Mouse (Mus musculus): ENCODE measurements around the gene Scrg1. TPM values are rescaled to one million over a fixed set of nuclear protein-coding genes. Genes with fewer than 3 reads are reported as not detected.

Scrg1 gene
- total RNA-seq, 2 experiments from 2014 or later: 2.2 to 16.7 TPM

GRCm38 (mm10) chr8:57451896-57452295 is 3.8 kb upstream of the Scrg1 start:
- no peak for ATAC-seq (ENCODE audit: poor library complexity, severe bottlenecking)

DNA sequence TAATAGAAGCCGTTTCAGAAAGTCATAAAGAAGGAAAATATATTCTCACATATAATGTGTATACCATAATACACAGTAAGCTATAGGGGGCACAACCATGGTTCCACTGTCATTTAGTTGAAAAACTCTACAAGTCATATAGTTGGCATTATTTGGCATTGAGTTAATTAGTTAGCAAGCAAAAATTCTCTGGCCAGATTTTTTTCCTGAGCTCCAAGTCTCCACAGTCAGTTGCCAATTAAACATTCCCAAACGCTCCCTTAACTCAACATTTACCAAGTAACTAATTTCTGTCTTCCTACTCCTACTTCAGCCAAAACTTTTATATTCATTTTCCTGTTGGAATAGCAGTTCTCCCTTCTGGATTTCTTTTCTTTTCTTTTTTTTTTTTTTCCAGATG is 2.4 kb upstream of the Scrg1 start:
- no peak for ATAC-seq (ENCODE audit: poor library complexity, severe bottlenecking)

DNA sequence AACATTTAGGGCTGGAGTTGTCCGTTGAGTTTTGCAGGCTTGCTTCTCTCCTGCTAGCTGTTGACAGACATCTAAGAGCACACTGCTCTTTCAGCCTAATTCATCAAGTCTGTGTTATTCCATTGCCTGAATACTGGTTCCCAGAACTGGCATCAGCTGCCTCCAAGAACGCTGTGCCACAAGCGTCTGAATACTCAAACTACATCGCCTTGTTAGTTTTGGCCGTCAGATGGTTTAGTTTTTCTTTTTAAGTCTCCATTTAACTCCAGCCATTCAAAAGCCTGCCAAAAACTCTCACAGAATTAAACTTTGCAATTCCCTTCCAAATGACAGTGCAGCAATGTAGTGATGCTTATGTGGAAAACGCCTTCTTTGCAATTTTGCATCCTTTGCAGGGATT is 1.4 kb downstream of the Scrg1 start:
- no peak for ATAC-seq (ENCODE audit: poor library complexity, severe bottlenecking)

DNA sequence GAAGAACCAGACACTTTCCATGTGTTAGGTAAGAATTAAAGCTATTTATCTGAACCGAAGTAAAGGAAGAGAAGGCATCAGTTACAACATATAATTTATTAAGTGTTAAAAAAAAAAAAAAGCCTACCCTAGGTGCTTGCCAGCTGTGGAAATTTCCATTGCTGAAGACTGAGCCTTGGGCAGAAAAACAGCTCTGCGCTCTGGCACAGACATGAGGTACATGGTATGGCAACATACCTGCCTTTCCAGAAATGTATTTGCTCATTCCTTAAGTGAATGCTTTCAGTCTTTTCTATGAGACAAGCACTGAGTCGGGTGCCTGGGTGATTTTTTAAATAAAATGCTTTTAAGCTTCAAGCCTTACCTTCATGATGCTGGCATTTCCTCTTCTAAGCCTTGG is 2.2 kb downstream of the Scrg1 start:
- no peak for ATAC-seq (ENCODE audit: poor library complexity, severe bottlenecking)

GRCm38 (mm10) chr8:57462839-57463238 is 7.1 kb downstream of the Scrg1 start:
- peak; percentile 99 for ATAC-seq (ENCODE audit: poor library complexity, severe bottlenecking)

DNA sequence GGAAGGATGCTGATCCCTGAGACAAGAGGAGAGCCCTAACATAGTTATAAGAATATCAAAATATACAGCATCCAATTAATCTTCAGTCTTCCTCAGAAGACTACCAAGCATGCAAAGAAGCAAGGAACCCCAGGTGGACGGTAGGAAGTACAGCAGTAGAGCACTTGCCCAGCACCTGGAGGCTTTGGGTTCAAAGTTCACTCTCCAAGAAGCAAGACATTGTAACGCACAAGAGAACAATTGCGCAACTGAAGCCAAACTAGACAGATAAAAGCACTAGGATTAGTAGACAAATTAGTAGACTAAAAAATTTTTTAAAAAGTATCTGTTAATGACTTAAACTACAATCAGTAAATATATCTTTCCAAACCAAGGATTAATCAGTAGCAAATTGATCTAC is 8.0 kb downstream of the Scrg1 start:
- no peak for ATAC-seq (ENCODE audit: poor library complexity, severe bottlenecking)

DNA sequence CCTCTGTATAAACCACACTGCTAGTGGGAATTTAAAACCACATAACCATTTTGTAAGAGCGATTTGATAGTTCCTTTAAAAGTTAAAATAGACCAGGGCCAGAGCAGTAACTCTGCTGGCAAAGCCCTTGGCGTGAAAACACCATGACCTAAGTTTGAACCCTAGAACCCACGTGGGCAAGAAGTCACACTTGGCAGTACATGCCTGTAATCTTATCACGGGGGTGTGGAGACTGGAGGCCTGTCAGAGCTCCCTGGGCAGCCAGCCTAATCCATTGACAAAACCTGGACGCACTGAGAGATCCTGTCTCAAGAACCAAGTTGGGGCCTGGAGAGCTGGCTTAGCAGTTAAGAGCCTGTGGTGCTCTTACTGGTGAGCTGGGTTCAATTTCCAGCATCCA is 12.9 kb downstream of the Scrg1 start:
- peak; percentile 90 for ATAC-seq (ENCODE audit: poor library complexity, severe bottlenecking)

- no peak for ATAC-seq (ENCODE audit: poor library complexity, severe bottlenecking)
Observed at GRCm38 (mm10) chr8:57470863-57471262, 15.1 kb downstream of the Scrg1 start.

DNA sequence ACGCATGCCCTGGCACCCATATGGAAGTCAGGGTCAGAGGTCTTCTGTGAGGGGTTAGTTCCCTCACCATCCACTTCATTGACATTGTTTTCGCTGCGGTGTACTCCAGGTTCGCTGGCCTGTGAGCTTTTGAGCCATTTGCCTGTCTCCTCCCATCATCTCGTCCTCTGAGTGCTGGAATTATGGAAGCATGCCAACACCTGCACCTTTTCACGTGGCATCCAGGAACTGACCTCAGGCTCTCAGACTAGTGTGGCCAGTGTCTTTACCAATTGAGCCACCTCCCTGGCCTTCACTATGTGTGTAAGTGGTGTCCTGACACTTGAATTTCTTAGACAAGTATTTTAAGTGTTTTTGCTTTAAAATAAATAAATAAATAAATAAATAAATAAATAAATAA is 18.0 kb downstream of the Scrg1 start:
- ATAC-seq (ENCODE audit: poor library complexity, severe bottlenecking): no peak

DNA sequence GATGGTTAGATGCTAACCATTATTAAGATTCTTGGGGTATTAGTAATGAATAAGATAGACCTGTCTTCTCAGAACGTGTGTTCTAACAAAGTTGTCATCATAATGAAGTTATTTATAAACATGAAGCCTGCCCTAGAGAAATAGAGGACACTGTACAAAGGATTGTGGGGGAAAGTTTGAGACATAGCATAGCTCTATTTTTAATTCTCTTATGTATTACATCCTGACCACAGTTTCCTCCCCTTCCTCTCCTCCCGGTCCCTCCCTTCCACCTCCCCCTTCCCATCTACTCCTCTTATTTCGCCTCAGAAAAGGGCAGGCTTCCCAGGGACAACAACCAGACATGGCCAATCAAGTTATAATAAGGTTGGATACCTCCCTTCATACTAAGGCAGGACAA is 22.7 kb downstream of the Scrg1 start:
- no peak for ATAC-seq (ENCODE audit: poor library complexity, severe bottlenecking)

GRCm38 (mm10) chr8:57479700-57480099 is 24.0 kb downstream of the Scrg1 start:
- peak; percentile 87 for ATAC-seq (ENCODE audit: poor library complexity, severe bottlenecking)

DNA sequence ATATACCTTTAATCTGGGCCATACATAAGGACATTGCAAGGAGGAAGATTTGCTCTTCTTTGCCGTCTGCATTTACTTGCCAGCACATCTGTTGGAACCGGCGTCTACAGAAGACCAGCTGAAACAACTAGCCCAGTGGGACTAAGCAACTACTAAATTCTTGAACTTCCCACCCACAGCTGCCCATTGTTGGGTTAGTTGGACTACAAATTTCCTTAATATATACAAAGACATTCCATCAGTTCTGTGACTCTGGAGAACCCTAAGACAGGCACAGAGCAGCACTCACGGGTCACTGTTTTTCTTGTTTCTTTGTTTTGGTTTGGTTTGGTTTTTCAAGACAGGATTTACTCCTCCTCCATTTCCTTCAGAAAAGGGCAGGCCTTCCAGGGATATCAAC is 24.9 kb downstream of the Scrg1 start:
- ATAC-seq (ENCODE audit: poor library complexity, severe bottlenecking): no peak

DNA sequence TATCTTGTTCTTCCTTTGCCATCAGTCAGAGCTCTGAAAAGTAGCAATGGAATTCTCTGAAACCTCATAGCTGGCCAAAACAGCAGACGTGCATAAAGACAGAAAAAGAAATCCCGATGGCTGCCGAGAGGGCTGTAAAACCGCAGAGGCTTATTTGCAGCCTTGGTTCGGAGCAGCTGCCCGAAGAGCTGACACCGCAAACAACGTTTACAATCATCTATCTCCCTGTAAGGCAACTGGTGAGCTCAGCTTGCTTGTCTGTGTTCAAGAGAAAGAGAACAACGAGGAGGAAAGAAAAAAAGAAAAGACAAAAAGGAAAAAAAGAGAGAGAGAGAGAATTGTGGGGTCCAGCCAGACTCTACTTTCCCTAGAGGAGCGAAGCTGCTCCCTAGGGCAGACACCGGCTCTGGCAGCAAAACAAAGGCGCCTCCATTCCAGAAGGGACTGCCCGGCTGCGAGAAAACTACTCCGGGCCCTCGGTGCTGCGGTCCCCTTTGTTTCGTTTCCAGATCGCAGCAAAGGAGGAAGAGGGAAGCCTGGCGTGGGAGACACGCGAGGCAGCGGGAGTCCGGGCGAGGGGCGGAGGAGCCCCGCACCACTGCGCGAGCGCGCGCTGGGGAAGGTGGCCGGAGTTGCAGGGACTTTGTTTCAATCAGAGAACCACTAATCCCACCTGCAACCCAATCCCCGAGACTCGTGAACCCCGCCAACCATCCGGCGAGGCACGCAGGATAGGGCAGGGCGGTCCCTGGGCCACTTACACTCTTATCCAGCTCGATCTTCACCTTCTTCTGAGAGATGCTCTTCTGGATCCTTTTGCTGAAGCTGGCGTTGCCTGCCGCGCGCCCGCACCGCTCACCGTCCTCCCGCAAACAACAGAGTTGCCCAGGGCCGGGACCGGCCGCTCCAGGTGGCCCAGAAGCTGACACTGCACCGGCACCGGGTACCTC is 31.0 kb downstream of the Scrg1 start:
- peak; percentile 49 for ATAC-seq (ENCODE audit: poor library complexity, severe bottlenecking)

- ATAC-seq (ENCODE audit: poor library complexity, severe bottlenecking): peak; percentile 92
Observed at GRCm38 (mm10) chr8:57487441-57488155, 31.9 kb downstream of the Scrg1 start, which contains the start of gene Sap30. Gene Sap30, minus strand, starts transcription at chr8:57487860.

DNA sequence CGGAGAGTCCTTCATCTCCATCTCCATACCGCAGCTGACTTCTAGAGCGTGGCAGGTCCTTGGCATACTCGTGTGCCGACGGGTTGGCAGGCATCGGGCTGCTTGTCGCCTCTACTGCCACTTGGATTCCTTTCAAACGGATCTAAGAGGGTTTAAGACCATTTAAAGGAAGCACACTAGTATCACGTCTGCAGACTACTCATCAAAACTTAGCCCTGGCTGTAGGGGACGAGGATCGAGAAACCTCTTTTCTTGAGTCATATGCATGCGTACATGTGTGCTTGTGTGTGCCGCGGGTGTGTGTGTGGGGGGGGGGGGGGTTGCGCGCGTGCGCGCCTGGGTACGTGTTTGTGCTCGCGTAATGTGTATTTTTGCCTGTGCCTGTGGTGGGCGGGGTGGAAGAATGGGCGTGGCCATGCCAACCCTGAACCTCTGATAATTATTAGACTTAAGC is 32.6 kb downstream of the Scrg1 start:
- peak; percentile 39 for ATAC-seq (ENCODE audit: poor library complexity, severe bottlenecking)

DNA sequence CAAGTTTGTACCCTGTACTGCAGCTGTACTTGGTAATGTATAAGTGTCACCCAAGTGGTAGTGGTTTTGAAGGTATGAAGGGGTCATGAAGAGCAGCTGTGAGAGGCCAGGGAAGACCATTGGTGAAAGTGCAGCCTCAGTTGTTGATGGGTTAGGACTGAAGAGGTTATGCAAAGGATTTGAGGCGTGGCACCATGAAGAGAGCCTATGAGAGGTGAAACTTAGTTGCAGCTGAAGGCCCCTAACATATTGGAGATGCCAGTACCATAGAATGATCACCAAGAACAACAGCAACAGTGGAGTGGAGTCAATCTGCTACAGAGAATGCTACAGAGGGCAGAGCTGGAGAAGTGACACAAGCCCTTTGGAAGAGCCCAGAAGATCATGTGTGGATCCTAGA is 33.6 kb downstream of the Scrg1 start:
- no peak for ATAC-seq (ENCODE audit: poor library complexity, severe bottlenecking)

DNA sequence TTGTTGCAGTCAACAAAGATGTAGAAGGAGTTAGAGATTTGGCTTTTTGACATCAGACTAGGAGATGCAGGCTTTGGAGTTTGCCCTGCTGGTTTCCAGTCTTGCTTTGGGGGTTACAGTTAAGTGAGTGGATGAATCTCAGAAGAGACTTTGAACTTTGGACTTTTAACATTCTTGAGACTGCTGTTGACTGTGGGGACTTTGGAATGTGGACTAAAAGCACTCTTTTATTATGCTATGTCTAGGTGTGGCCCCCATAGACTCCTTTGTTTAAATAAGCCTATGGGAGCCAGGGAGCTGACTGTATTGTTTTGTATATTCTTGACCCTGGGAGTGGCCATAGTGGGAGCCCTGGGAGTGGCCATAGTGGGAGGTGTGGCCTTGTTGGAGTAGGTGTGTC is 34.2 kb downstream of the Scrg1 start:
- ATAC-seq (ENCODE audit: poor library complexity, severe bottlenecking): no peak

DNA sequence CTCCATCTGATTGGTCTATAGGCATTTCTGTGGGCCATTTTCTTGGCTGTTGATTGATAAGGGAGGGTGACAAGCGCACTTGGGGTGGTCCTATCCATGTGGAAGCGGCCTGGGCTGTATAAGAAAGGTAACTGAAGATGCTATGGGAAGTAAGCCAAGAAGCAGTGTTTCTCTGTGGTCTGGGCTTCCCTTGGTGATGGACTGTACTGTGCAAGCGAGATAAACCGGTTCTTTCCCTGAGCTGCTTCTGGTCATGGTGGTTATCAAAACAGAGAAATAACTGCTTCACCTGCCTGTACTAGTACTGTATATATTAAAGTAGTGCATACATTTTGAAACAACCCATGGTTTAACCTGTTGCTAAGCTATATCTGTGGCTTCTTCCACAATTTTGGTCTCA is 36.1 kb downstream of the Scrg1 start:
- ATAC-seq (ENCODE audit: poor library complexity, severe bottlenecking): no peak

GRCm38 (mm10) chr8:57498494-57498846 is 42.7 kb downstream of the Scrg1 start:
- ATAC-seq (ENCODE audit: poor library complexity, severe bottlenecking): no peak

- ATAC-seq (ENCODE audit: poor library complexity, severe bottlenecking): 0 out of 2 replicates have a peak, but pooled peaks have one; percentile 17
Observed at GRCm38 (mm10) chr8:57498847-57499511, 43.3 kb downstream of the Scrg1 start.

GRCm38 (mm10) chr8:57503641-57504040 is 47.9 kb downstream of the Scrg1 start:
- peak; percentile 92 for ATAC-seq (ENCODE audit: poor library complexity, severe bottlenecking)
